22 mouse cellular contexts compared by ENCODE assay signal in the genomic region with DNA sequence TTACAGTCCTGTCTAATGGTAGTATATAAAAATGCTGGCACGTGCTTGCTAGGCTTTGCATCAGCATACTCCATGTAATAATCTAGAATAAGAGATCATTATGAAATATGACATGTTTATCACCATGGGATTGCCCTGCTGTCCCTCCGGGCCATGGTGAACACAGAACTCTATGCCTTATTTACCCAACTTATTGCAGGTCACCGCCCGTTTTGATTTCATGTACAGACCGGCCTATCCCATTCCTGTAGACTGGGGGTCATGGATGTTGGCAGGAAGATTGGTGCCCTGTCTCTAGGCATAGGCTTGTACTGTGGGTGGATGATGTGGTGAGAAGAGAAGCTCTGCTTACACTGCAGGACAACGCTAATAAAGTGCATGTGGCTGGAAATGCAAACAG.
DNase-seq lines count a peak whose midpoint lies in the region; ATAC-seq lines count a peak whose summit lies in the region.
"Had no signal": no experiment of that assay in that cellular context is flagged by ENCODE, and none has a peak within 500 bp of the region (broad histone marks: within the 10 kb centered on the region; RNA-seq: fewer than 3 reads in every experiment).

No protein-coding gene starts in this region.

- no peak overlapping the region for H3K4me3 ChIP-seq in hindbrain, embryonic 16.5 days (ENCODE audit: low read length)
- H3K4me3 ChIP-seq in hindbrain, embryonic 12.5 days: no peak overlapping the region
- H3K4me3 ChIP-seq in forebrain, embryonic 14.5 days (ENCODE audit: low read depth, low read length): no peak overlapping the region
- H3K4me3 ChIP-seq: embryonic facial prominence, embryonic 13.5 days; embryonic facial prominence, embryonic 15.5 days; erythroblast, embryonic 14.5 days; forebrain, embryonic 13.5 days had no signal

- no peaks in the 10 kb centered on the region for H3K9me3 ChIP-seq in hindbrain, embryonic 16.5 days (ENCODE audit: control insufficient read depth, low read length)
- H3K9me3 ChIP-seq in hindbrain, embryonic 12.5 days (replicated peaks): no peaks in the 10 kb centered on the region
- no peaks in the 10 kb centered on the region for H3K9me3 ChIP-seq in forebrain, embryonic 14.5 days (replicated peaks; ENCODE audit: control insufficient read depth, low read length)
- H3K9me3 ChIP-seq: embryonic facial prominence, embryonic 13.5 days; embryonic facial prominence, embryonic 15.5 days; forebrain, embryonic 13.5 days had no signal

- H3K27me3 ChIP-seq in hindbrain, embryonic 16.5 days (replicated peaks; ENCODE audit: control insufficient read depth, insufficient read depth, low read length): no peaks in the 10 kb centered on the region
- no peaks in the 10 kb centered on the region for H3K27me3 ChIP-seq in hindbrain, embryonic 12.5 days
- no peaks in the 10 kb centered on the region for H3K27me3 ChIP-seq in forebrain, embryonic 14.5 days (replicated peaks; ENCODE audit: control insufficient read depth, insufficient read depth, low read length)
- H3K27me3 ChIP-seq: embryonic facial prominence, embryonic 13.5 days; embryonic facial prominence, embryonic 15.5 days; forebrain, embryonic 13.5 days had no signal

- WGBS in hindbrain, embryonic 16.5 days: 90% methylated on average over 6 of the region's 6 CpGs
- WGBS in hindbrain, embryonic 12.5 days: 91% methylated on average over 6 of the region's 6 CpGs
- WGBS in forebrain, embryonic 14.5 days: 92% methylated on average over 6 of the region's 6 CpGs

- peaks cover 6% of the 10 kb centered on the region for H3K4me1 ChIP-seq in hindbrain, embryonic 16.5 days (ENCODE audit: control insufficient read depth, insufficient read depth, low read depth, low read length)
- H3K4me1 ChIP-seq in hindbrain, embryonic 12.5 days: peaks cover 6% of the 10 kb centered on the region; the same call in 1 of the 2 replicates
- peaks cover 7% of the 10 kb centered on the region for H3K4me1 ChIP-seq in forebrain, embryonic 14.5 days (ENCODE audit: control insufficient read depth, insufficient read depth, low read length)
- H3K4me1 ChIP-seq: embryonic facial prominence, embryonic 15.5 days had no signal

- no peak overlapping the region for H3K4me2 ChIP-seq in hindbrain, embryonic 16.5 days (ENCODE audit: low read length)
- H3K4me2 ChIP-seq in hindbrain, embryonic 12.5 days (replicated peaks): no peak overlapping the region
- no peak overlapping the region for H3K4me2 ChIP-seq in forebrain, embryonic 14.5 days (ENCODE audit: low read length)
- H3K4me2 ChIP-seq: embryonic facial prominence, embryonic 13.5 days; embryonic facial prominence, embryonic 15.5 days; forebrain, embryonic 13.5 days had no signal

- peak; percentile 83 for DNase-seq in gonadal fat pad, adult 2 months (ENCODE audit: low read depth)
- no peak for DNase-seq in liver
- DNase-seq in forebrain, embryonic 14.5 days (ENCODE audit: low spot score): no peak
- no peak for DNase-seq in right cerebral cortex, postnatal 10 days (ENCODE audit: low spot score in 2 of 2)
- DNase-seq: adrenal gland, adult 2 months; adrenal gland, postnatal 10 days; adrenal gland, postnatal 25 days; cerebellum, adult 11 months; cerebellum, adult 18-20 months; cerebellum, adult 8-10 months; cerebellum, adult 9-11 months; cerebellum, postnatal 14 days; cerebellum, postnatal 36 days; embryo, embryonic 11 days had no signal

- no peaks in the 10 kb centered on the region for H3K36me3 ChIP-seq in hindbrain, embryonic 16.5 days (ENCODE audit: control insufficient read depth, insufficient read depth, low read length)
- H3K36me3 ChIP-seq in hindbrain, embryonic 12.5 days: no peaks in the 10 kb centered on the region
- H3K36me3 ChIP-seq in forebrain, embryonic 14.5 days (ENCODE audit: control insufficient read depth, insufficient read depth, low read length): no peaks in the 10 kb centered on the region
- H3K36me3 ChIP-seq: embryonic facial prominence, embryonic 13.5 days; embryonic facial prominence, embryonic 15.5 days had no signal

- no peak overlapping the region for H3K9ac ChIP-seq in hindbrain, embryonic 16.5 days (ENCODE audit: low read depth, low read length)
- no peak overlapping the region for H3K9ac ChIP-seq in hindbrain, embryonic 12.5 days
- H3K9ac ChIP-seq in forebrain, embryonic 14.5 days (ENCODE audit: low read length): no peak overlapping the region
- H3K9ac ChIP-seq: embryonic facial prominence, embryonic 13.5 days; embryonic facial prominence, embryonic 15.5 days; forebrain, embryonic 13.5 days had no signal

- ATAC-seq in hindbrain, embryonic 16.5 days: 0 out of 2 replicates have a peak, but pooled peaks have one; percentile 20
- no peak for ATAC-seq in hindbrain, embryonic 12.5 days (ENCODE audit: low FRiP score)
- ATAC-seq in monocyte, adult 5-6 weeks (replicated peaks; ENCODE audit: insufficient number of reproducible peaks, low FRiP score, low TSS enrichment, poor library complexity, severe bottlenecking): 0 out of 2 replicates have a peak, but pooled peaks have one; percentile 31
- no peak for ATAC-seq in forebrain, embryonic 14.5 days
- ATAC-seq: forebrain, embryonic 13.5 days; forebrain, embryonic 16.5 days had no signal

- H3K27ac ChIP-seq in hindbrain, embryonic 16.5 days (ENCODE audit: low read depth, low read length): no peak overlapping the region
- H3K27ac ChIP-seq in hindbrain, embryonic 12.5 days: no peak overlapping the region
- H3K27ac ChIP-seq in forebrain, embryonic 14.5 days (ENCODE audit: low read depth, low read length): no peak overlapping the region
- H3K27ac ChIP-seq: embryonic facial prominence, embryonic 13.5 days; embryonic facial prominence, embryonic 15.5 days; forebrain, embryonic 13.5 days had no signal

Comparison
In these comparisons a context has a peak if more than half of its experiments do, and no peak if none do; other contexts are left out.
1. ATAC-seq: peak in hindbrain, embryonic 16.5 days (single experiment) and monocyte, adult 5-6 weeks (single experiment); none in hindbrain, embryonic 12.5 days (single experiment) and forebrain, embryonic 14.5 days (single experiment).